Mouse (Mus musculus) inflammation-experienced regulatory T-cells, adult 6 months (primary cell): Measurements from ENCODE around the gene Ptprt. TPM values are rescaled to one million over a fixed set of nuclear protein-coding genes. Genes with fewer than 3 reads are reported as not detected.

Experiments used
- ATAC-seq: one replicate; pipeline ENCODE4 v1.8.0; 2017
- polyA plus RNA-seq, 3 experiments: library from polyadenylated mRNA; unstranded; fragments of 100-300 nt; shearing (Covaris generic); gene quantifications; one replicate each; pipeline ENCODE4 v1.2.1; 2017

The Ptprt gene
- polyA plus RNA-seq, 3 experiments from 2014 or later: not detected

GRCm38 (mm10) chr2:162577819-162578218, 83.1 kb downstream of the Ptprt start:
- ATAC-seq: no peak

- ATAC-seq: no peak
Observed at GRCm38 (mm10) chr2:162572851-162573250, 88.1 kb downstream of the Ptprt start.

DNA sequence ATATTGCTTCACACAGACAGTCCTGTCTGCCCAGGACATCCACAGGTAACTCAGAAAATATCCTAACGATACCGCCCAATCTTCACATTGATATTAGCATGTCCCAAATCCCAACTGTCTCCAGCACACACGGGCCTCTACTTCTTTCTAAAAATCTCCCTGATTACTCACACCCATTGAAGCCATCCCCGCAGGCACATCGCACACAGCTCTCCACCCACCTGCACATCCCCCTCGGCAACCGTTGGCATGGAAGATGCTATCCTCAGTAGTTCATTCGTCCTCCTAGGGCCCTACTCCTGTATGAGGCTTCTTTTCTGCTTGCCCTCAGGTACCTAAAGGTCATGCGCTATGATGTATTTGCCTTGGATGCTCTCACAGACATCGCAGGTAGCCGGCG, 89.9 kb downstream of the Ptprt start:
- ATAC-seq: no peak

- ATAC-seq: no peak
Observed at GRCm38 (mm10) chr2:162568308-162569100, 92.4 kb downstream of the Ptprt start.

GRCm38 (mm10) chr2:162548312-162548711, 112.6 kb downstream of the Ptprt start:
- no peak for ATAC-seq

DNA sequence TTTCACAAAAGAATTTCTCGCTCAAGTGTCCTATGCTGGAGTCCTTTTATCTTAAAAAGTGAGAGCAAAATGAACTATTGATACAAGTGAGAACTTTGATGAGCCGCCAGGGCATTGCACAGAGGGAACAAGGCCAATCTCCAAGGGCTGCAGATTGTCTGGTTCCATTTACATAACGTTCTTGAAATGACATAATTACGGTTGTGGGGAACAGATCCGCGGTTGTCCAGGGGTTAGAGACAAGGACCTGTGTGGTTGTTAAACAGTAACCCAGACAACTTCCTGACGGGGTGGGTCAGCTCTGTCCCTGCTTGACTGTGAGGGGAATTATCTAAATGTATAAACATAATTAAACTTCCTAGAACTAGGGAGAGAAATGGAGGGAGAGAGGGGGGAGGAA, 129.3 kb downstream of the Ptprt start:
- ATAC-seq: no peak

DNA sequence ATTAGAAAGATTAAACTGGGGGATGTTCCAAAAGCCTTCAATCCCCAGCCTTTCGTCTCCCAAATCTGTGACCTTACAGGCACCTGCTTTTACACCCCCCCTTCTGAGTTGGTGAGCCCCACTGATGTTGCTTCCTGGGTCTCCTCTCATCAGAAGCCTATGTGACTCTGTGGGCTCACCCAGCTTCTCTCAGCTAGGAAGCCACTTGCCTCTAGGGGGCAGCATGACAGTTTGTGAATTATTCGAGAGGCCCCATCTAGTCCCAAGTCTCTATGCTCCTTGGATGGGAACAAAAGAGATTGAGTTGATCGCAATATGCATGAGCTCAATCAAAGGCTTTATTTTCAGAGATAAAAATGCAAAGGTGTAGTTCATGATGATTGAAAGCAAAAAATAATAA, 132.0 kb downstream of the Ptprt start:
- no peak for ATAC-seq

DNA sequence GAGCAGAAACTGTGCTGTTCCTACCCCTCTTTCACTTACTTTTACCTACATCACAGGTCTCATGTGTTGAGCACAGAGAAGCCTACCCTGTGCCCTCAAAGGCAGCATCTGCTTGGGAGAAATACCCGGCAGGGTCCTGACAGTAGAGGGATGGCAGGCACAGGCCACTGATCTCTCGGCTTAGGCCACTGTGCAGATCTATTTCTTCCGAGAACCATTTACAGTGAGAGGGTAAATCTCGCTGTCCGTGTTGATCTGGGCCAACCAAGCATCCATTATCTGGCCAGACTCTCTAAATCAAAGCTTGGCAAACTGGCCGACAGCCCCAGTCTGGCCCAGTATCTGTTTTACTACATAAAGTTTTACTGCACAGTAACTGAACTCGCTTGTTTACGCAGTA, 145.0 kb downstream of the Ptprt start:
- ATAC-seq: no peak

DNA sequence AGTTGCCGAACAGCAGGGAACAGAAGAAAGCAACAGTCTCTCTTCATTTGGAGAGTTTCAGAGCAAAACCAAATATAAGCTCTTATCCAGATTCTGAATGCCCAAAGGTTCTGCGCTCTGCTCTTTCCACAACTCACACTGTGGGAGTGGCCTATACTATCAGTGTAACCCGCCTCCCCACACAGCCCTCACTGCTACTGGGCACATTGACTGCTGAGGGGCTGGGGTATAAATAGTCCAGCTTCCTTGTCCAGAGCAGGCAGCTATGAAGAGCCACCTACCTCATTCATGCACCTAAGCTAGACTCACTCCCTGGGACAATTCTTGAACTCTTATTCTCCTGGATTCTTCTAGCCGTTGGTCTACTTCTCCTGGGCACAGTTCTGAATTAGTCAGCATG, 147.9 kb downstream of the Ptprt start:
- ATAC-seq: no peak

GRCm38 (mm10) chr2:162512094-162512493, 148.9 kb downstream of the Ptprt start:
- ATAC-seq: no peak

- no peak for ATAC-seq
Observed at GRCm38 (mm10) chr2:162509016-162509415, 151.9 kb downstream of the Ptprt start.

DNA sequence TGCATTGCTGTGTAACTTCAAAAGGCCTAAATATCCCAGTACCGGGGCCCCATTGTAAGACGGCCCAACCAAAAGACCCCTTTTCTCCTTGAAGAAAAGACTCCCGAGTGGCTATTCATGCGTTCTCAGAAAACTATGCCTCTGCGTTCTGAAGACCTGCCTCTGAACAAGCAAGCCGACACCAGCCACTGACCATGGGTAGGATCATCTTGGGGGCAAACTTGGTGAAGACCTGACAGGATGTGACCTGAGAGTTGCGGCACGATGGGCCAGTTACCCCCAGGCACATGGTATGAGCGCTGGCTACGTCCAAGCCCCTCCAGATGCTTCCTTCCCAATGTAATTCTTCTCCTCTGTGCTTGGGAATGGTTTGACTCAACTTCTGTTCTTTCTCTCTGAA, 153.3 kb downstream of the Ptprt start:
- no peak for ATAC-seq

GRCm38 (mm10) chr2:162504850-162505249, 156.1 kb downstream of the Ptprt start:
- no peak for ATAC-seq

GRCm38 (mm10) chr2:162499501-162499915, 161.4 kb downstream of the Ptprt start:
- no peak for ATAC-seq

DNA sequence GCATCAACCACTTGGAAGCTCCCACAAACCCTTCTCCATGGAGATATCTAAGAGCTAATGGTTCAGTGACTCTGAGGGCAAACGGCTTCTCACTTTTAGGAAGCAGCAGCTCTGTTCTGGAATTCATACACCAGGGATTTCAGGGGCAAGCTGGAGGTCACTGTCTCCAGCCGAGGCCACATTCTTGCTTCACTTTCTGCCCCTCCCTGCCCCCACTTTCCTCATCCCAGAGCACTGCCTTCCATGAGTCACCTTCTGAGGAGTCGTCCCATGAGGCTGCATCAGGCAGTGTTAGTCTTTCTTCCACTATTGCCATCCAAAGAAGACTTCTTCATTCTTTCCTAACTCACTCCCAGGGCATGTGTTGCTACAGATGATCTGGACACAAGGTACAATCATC, 162.8 kb downstream of the Ptprt start:
- no peak for ATAC-seq

DNA sequence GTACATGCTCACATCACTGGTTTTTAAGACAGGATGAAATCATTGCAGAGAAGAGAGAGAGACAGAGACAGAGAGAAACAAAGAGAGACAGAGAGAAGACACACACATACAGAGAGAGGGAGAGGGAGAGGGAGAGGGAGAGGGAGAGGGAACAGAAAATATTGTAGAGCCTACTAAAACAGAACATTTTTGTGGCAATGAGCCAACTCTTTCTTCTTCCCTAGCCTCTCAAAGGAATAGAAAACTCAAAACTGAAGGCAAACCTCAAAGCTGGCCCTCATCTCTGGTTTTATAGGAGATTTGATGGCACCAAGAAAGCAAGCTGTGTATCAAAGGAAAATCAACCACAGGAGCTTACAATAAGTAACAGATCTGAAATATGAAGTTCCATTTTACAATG, 176.9 kb downstream of the Ptprt start:
- ATAC-seq: no peak

- no peak for ATAC-seq
Observed at GRCm38 (mm10) chr2:162443106-162443505, 217.8 kb downstream of the Ptprt start.

- ATAC-seq: no peak
Observed at GRCm38 (mm10) chr2:162436646-162437045, 224.3 kb downstream of the Ptprt start.

GRCm38 (mm10) chr2:162430171-162430570, 230.8 kb downstream of the Ptprt start:
- no peak for ATAC-seq

GRCm38 (mm10) chr2:162426114-162426513, 234.8 kb downstream of the Ptprt start:
- no peak for ATAC-seq

GRCm38 (mm10) chr2:162418181-162418580, 242.8 kb downstream of the Ptprt start:
- no peak for ATAC-seq

- no peak for ATAC-seq
Observed at GRCm38 (mm10) chr2:162413073-162413812, 247.7 kb downstream of the Ptprt start.

GRCm38 (mm10) chr2:162411014-162411413, 249.9 kb downstream of the Ptprt start:
- no peak for ATAC-seq

- ATAC-seq: no peak
Observed at GRCm38 (mm10) chr2:162409245-162409644, 251.7 kb downstream of the Ptprt start.
